Mouse (Mus musculus): ENCODE measurements around the gene Simc1. TPM values are rescaled to one million over a fixed set of nuclear protein-coding genes. Genes with fewer than 3 reads are reported as not detected.

Simc1 gene
- polyA plus RNA-seq, 1 experiment from 2014 or later, result 5.8 TPM

DNA sequence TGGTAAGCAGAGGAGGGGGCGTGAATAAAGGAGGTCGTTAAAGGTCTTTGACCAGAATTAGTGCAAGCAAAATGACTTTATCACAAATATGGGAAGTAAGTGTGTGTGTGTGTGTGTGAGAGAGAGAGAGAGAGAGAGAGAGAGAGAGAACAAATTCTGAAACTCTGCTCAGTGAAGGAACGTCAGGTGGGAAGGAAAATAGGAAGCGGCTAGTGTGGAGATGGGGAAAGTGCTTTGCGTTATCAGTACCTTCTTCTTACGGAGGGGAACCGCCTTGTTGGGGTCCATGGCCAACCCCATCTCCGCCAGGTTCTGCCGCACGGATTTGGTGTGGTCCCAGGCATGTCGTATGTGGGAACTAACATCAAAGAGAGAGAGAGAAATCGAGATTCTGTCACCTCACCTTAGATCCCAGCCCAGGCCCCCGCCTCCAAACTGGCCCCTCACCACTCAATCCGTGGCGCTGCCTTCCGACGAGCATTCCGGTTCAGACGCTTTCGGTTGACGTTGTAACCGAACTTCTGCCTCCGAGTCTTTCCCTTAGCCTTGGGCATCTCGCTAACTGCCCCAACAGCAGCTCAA, 85.9 kb downstream of the Simc1 start:
- H3K4me3 ChIP-seq (ENCODE audit: control insufficient read depth in 1 of 2, insufficient read depth in 1 of 2, low read depth in 1 of 2, low read length in 2 of 2), result peak overlapping the region; percentile 80 to 93
- 0 out of 2 replicates have a peak, but pooled peaks have one; percentile 1 for ATAC-seq (ENCODE audit: insufficient number of reproducible peaks, insufficient read depth, low FRiP score, low read depth)
- peak overlapping the region; percentile 53 to 76; a peak in 3 of 4 replicates for H3K27ac ChIP-seq (replicated peaks in 1 of 2; ENCODE audit: control insufficient read depth in 1 of 2, insufficient read depth in 1 of 2, low read depth in 2 of 2, low read length in 2 of 2)
- H3K9me3 ChIP-seq (ENCODE audit: control insufficient read depth, low read length), result no peaks in the 10 kb centered on the region
- H3K9ac ChIP-seq (ENCODE audit: low read length), result peak overlapping the region; percentile 88
- peak overlapping the region; percentile 82 for H3K4me2 ChIP-seq (ENCODE audit: low read length)
- H3K36me3 ChIP-seq (ENCODE audit: control insufficient read depth, insufficient read depth, low read length), result peaks cover 62% of the 10 kb centered on the region
- peaks cover 2 to 12% of the 10 kb centered on the region in 2 experiments; a peak in 2 of 4 replicates for H3K4me1 ChIP-seq (ENCODE audit: control insufficient read depth in 2 of 2, insufficient read depth in 2 of 2, low read length in 2 of 2)
- WGBS, result under 1% methylated on average over 24 of the region's 24 CpGs
- no peaks in the 10 kb centered on the region for H3K27me3 ChIP-seq (ENCODE audit: control insufficient read depth, insufficient read depth, low read length)

DNA sequence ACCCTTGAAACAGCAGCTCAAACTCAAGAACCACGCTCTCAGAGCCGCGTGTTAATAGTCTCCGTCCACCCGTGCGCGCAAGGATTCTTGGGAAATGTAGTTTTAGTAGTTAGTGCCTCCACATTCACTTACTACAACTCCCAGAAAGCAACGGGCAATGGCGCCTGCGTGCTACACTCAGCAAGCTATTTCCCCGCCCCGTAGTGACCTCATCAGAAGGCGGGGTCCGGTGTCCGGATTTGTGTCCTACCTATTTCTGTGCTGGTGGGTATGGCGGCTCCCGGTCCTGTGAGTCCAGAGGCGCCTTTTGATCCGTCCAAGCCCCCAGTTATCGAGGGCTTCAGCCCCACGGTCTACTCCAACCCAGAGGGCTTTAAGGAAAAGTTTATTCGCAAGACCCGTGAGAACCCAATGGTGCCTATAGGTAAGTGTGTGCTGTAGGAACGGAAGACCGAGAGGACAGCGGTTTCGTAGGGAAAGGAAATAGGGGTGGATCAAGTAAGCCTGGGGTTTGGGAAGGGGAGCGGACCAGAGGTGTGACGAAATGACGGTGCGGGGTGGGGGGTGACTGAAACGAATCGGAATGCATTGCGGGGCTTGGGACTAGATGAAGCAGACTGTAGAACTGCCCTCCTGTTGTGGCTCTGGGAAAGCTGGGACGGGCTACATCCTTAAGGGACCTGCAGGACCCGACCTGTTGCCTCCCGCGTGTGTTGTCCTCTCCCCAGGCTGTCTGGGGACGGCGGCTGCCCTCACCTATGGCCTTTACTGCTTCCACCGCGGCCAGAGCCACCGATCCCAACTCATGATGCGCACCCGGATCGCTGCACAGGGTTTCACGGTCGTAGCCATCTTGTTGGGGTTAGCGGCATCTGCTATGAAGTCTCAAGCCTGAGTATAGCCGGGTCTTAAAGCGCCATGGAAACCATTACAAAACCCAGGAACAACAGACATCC, 86.7 kb downstream of the Simc1 start, which contains the start of the genes Nop16 and Higd2a:
Gene Nop16 (minus strand): TSS at position 95 of the 956 bp plus-strand sequence.
Gene Higd2a (plus strand): TSS at position 212 of the 956 bp plus-strand sequence.
- peak; percentile 97 for ATAC-seq (ENCODE audit: insufficient number of reproducible peaks, insufficient read depth, low FRiP score, low read depth)
- WGBS, result under 1% methylated on average over 51 of the region's 51 CpGs

DNA sequence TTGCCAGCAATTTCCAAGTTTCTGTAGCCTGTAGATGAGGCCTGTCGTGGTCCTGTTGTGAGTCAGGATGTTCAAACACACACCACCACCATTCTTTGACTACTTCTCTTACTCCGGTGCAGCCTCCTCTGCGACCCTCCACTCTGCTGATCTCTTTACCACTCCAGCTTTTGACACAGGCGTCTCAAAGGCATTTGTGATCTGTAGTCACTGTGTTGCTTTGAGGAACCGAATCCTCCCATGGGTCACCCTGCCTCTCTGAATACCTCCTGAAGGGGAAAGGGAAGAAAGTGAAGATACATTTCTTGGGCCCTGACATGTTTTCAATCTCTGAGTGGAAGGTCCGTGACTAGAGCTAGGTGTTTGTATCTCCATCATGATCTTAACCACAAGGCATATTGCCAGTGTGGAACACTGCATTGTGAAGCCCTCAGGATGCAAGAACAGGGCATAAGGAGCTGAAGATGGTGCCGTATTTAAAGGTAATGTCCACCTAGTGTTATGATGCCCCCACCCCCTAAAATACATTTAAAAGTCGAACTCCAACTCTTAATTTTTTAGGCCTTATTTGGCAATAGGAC, 88.3 kb downstream of the Simc1 start:
- 87% methylated on average over 8 of the region's 8 CpGs for WGBS
- no peaks in the 10 kb centered on the region for H3K27me3 ChIP-seq (ENCODE audit: control insufficient read depth, insufficient read depth, low read length)

More for the DNA sequence above, 86.7 kb downstream of the Simc1 start, which contains the start of the genes Nop16 and Higd2a:
- Histone ChIP-seq H3K9ac (ENCODE audit: low read length) (peak within 1 kb of the TSS; percentile 88), H3K4me2 (ENCODE audit: low read length) (peak within 1 kb of the TSS; percentile 86), H3K4me1 (ENCODE audit: control insufficient read depth in 2 of 2, insufficient read depth in 2 of 2, low read length in 2 of 2) (peaks cover 4 to 13% of the 10 kb centered on the region in 2 experiments; a peak in 3 of 4 replicates), H3K36me3 (ENCODE audit: control insufficient read depth, insufficient read depth, low read length) (peaks cover 59% of the 10 kb centered on the region), H3K27ac (replicated peaks in 1 of 2; ENCODE audit: control insufficient read depth in 1 of 2, insufficient read depth in 1 of 2, low read depth in 2 of 2, low read length in 2 of 2) (peak within 1 kb of the TSS; percentile 71 to 76), H3K27me3 (ENCODE audit: control insufficient read depth, insufficient read depth, low read length) (no peaks in the 10 kb centered on the region), H3K4me3 (ENCODE audit: control insufficient read depth in 1 of 2, insufficient read depth in 1 of 2, low read depth in 1 of 2, low read length in 2 of 2) (peak within 1 kb of the TSS; percentile 80 to 93), H3K9me3 (ENCODE audit: control insufficient read depth, low read length) (no peaks in the 10 kb centered on the region)

DNA sequence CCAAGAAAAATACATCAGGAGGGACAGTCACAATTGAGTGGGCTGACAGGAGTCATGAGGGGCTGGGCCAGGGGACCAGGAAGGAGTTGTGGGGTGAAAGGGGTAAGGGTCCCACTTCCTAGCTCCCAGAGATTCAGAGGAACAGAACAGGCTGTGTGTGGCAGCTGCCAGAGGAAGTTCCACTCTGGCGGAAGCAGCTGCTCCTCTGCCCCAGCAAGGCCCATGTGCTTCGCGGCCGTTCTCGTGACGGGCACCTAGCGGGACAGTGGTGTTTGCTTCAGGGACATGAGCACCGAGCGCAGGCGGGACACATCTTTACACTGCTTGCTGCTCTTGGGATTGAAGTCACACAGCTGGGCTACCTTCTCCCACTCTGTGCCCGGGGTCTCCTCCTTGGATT, 90.0 kb downstream of the Simc1 start:
- peaks cover 33% of the 10 kb centered on the region for H3K36me3 ChIP-seq (ENCODE audit: control insufficient read depth, insufficient read depth, low read length)
- no peak overlapping the region for H3K9ac ChIP-seq (ENCODE audit: low read length)
- no peak overlapping the region for H3K4me2 ChIP-seq (ENCODE audit: low read length)
- no peaks in the 10 kb centered on the region for H3K27me3 ChIP-seq (ENCODE audit: control insufficient read depth, insufficient read depth, low read length)
- H3K4me3 ChIP-seq (ENCODE audit: control insufficient read depth in 1 of 2, insufficient read depth in 1 of 2, low read depth in 1 of 2, low read length in 2 of 2), result no peak overlapping the region
- no peaks in the 10 kb centered on the region for H3K9me3 ChIP-seq (ENCODE audit: control insufficient read depth, low read length)
- H3K27ac ChIP-seq (replicated peaks in 1 of 2; ENCODE audit: control insufficient read depth in 1 of 2, insufficient read depth in 1 of 2, low read depth in 2 of 2, low read length in 2 of 2), result no peak overlapping the region
- no peak for ATAC-seq (ENCODE audit: insufficient number of reproducible peaks, insufficient read depth, low FRiP score, low read depth)
- peaks cover 25 to 39% of the 10 kb centered on the region in 2 experiments for H3K4me1 ChIP-seq (ENCODE audit: control insufficient read depth in 2 of 2, insufficient read depth in 2 of 2, low read length in 2 of 2)
- 90% methylated on average over 11 of the region's 11 CpGs for WGBS

More for the DNA sequence above, 88.3 kb downstream of the Simc1 start:
- H3K36me3 ChIP-seq (ENCODE audit: control insufficient read depth, insufficient read depth, low read length), result peaks cover 44% of the 10 kb centered on the region
- ATAC-seq (ENCODE audit: insufficient number of reproducible peaks, insufficient read depth, low FRiP score, low read depth), result no peak
- no peaks in the 10 kb centered on the region for H3K9me3 ChIP-seq (ENCODE audit: control insufficient read depth, low read length)
- peak overlapping the region; percentile 86 for H3K4me2 ChIP-seq (ENCODE audit: low read length)
- H3K27ac ChIP-seq (replicated peaks in 1 of 2; ENCODE audit: control insufficient read depth in 1 of 2, insufficient read depth in 1 of 2, low read depth in 2 of 2, low read length in 2 of 2), result no peak overlapping the region
- H3K4me1 ChIP-seq (ENCODE audit: control insufficient read depth in 2 of 2, insufficient read depth in 2 of 2, low read length in 2 of 2), result peaks cover 19 to 29% of the 10 kb centered on the region in 2 experiments
- H3K4me3 ChIP-seq (ENCODE audit: control insufficient read depth in 1 of 2, insufficient read depth in 1 of 2, low read depth in 1 of 2, low read length in 2 of 2), result no peak overlapping the region
- no peak overlapping the region for H3K9ac ChIP-seq (ENCODE audit: low read length)

DNA sequence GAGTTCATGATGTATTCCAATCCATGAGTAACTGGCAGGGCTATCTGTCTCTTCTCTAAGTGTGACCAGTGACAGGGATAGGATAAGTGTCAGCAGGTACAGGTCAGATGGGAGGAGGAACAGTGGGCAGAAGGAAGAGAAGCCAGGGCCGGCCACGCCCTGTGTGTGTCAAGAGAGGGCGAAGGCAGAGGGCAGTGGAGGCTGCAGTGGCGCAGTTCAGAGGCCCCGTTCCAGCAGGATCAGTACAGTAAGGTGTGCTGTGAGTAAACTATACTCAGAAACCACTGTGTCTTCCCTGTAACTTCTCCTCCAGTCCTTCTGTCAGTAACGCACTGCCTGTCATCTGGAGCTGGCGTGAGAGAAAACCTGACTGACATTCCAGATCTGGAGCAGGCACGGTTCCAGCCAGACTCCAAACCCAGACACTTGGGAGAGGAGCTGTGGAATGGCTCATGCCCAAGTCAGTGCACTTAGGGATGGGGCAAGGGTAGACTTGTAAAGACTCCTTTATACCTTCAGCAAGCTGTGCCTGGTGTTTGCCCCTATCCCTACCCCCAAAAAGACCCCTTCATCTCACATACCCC, 92.6 kb downstream of the Simc1 start:
- Histone ChIP-seq H3K4me3 (ENCODE audit: control insufficient read depth in 1 of 2, insufficient read depth in 1 of 2, low read depth in 1 of 2, low read length in 2 of 2) (no peak overlapping the region), H3K36me3 (ENCODE audit: control insufficient read depth, insufficient read depth, low read length) (peaks cover 39% of the 10 kb centered on the region), H3K9ac (ENCODE audit: low read length) (peak overlapping the region; percentile 41), H3K27me3 (ENCODE audit: control insufficient read depth, insufficient read depth, low read length) (no peaks in the 10 kb centered on the region), H3K4me2 (ENCODE audit: low read length) (peak overlapping the region; percentile 26; the same call in 1 of the 2 replicates), H3K27ac (replicated peaks in 1 of 2; ENCODE audit: control insufficient read depth in 1 of 2, insufficient read depth in 1 of 2, low read depth in 2 of 2, low read length in 2 of 2) (peak overlapping the region; percentile 47 to 78), H3K4me1 (ENCODE audit: control insufficient read depth in 2 of 2, insufficient read depth in 2 of 2, low read length in 2 of 2) (peaks cover 24 to 34% of the 10 kb centered on the region in 2 experiments), H3K9me3 (ENCODE audit: control insufficient read depth, low read length) (no peaks in the 10 kb centered on the region)
- ATAC-seq (ENCODE audit: insufficient number of reproducible peaks, insufficient read depth, low FRiP score, low read depth), result peak; percentile 40; the same call in 1 of the 2 replicates
- 31% methylated on average over 8 of the region's 8 CpGs for WGBS

DNA sequence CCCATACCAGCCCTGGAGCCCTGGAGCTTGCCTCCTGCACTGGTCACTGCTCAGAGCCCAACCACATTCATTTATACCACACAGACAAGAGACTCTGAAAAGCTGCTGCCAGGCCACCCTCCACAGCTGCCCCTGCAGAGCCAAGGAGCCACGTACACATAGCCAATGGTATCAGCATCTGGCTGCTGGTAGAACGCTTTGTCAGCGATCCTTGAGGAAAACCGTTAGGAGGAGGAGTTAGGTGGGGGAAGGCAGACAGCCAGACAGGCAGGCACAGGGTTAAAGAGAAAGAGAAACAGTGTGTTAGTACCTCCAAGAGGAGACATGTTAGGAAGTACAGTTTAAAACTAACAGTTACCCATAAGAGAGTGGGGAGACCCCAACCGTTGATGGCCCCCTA, 93.3 kb downstream of the Simc1 start:
- H3K4me1 ChIP-seq (ENCODE audit: control insufficient read depth in 2 of 2, insufficient read depth in 2 of 2, low read length in 2 of 2), result peaks cover 23 to 28% of the 10 kb centered on the region in 2 experiments
- H3K36me3 ChIP-seq (ENCODE audit: control insufficient read depth, insufficient read depth, low read length), result peaks cover 37% of the 10 kb centered on the region
- no peaks in the 10 kb centered on the region for H3K9me3 ChIP-seq (ENCODE audit: control insufficient read depth, low read length)
- H3K27me3 ChIP-seq (ENCODE audit: control insufficient read depth, insufficient read depth, low read length), result no peaks in the 10 kb centered on the region
- no peak overlapping the region for H3K4me3 ChIP-seq (ENCODE audit: control insufficient read depth in 1 of 2, insufficient read depth in 1 of 2, low read depth in 1 of 2, low read length in 2 of 2)
- peak; percentile 1; the same call in 1 of the 2 replicates for ATAC-seq (ENCODE audit: insufficient number of reproducible peaks, insufficient read depth, low FRiP score, low read depth)
- WGBS, result 37% methylated on average over 5 of the region's 5 CpGs
- peak overlapping the region; percentile 41 for H3K9ac ChIP-seq (ENCODE audit: low read length)
- peak overlapping the region; percentile 26; the same call in 1 of the 2 replicates for H3K4me2 ChIP-seq (ENCODE audit: low read length)
- H3K27ac ChIP-seq (replicated peaks in 1 of 2; ENCODE audit: control insufficient read depth in 1 of 2, insufficient read depth in 1 of 2, low read depth in 2 of 2, low read length in 2 of 2), result peak overlapping the region; percentile 47 to 78

All from heart, embryonic 14.5 days (tissue).